Mouse (Mus musculus) myocyte (in vitro differentiated cells): ENCODE measurements at regions not wholly inside any gene's neighbourhood (a gene's known extent, or its start where the extent isn't known, plus 50 kb on each side); places are given as distances from the start of the nearest gene placed in this dataset.

Experiments
- H3K27me3 ChIP-seq: one replicate; pipeline ENCODE4 v1.6.1; 2011; ENCODE audit not compliant: control insufficient read depth, insufficient read depth, insufficient read length
- H3K36me3 ChIP-seq: one replicate; pipeline ENCODE4 v1.6.1; 2011; ENCODE audit not compliant: control insufficient read depth, insufficient read depth
- H3K4me2 ChIP-seq: one replicate; pipeline ENCODE4 v1.6.1; 2011; ENCODE audit warnings: low read depth, control low read depth
- H3K4me3 ChIP-seq: one replicate; pipeline ENCODE4 v1.5.1; 2011; ENCODE audit warnings: mild to moderate bottlenecking, control low read depth, moderate library complexity
- H3K79me2 ChIP-seq: one replicate; pipeline ENCODE4 v1.6.1; 2011; ENCODE audit not compliant: control insufficient read depth, insufficient read depth
- H3ac ChIP-seq: one replicate; pipeline ENCODE4 v1.6.1; 2011; ENCODE audit not compliant: control insufficient read depth, insufficient read length
- CEBPB ChIP-seq: IDR thresholded peaks from 2 replicates; pipeline ENCODE4 v1.6.1; 2011; ENCODE audit warnings: mild to moderate bottlenecking, moderate library complexity; ENCODE audit not compliant: poor library complexity, insufficient read depth, severe bottlenecking
- E2F4 ChIP-seq: IDR thresholded peaks from one replicate; pipeline ENCODE4 v1.6.1; 2011; ENCODE audit warnings: mild to moderate bottlenecking, control low read depth, moderate library complexity; ENCODE audit not compliant: insufficient read depth
- MAX ChIP-seq: IDR thresholded peaks from one replicate; pipeline ENCODE4 v1.6.1; 2011; ENCODE audit warnings: low read depth, mild to moderate bottlenecking, control low read depth
- MYOD1 ChIP-seq, 3 experiments: IDR thresholded peaks; one replicate each; pipeline ENCODE4 v1.6.1; 2011; ENCODE audit warnings: control low read depth in 2 of 3, low read depth in 2 of 3, mild to moderate bottlenecking in 2 of 3, moderate library complexity in 1 of 3; ENCODE audit not compliant: insufficient read length in 2 of 3, control insufficient read depth in 1 of 3
- MYOG ChIP-seq, 3 experiments: IDR thresholded peaks; one replicate each; pipeline ENCODE4 v1.6.1; 2011; ENCODE audit warnings: control low read depth in 2 of 3, low read depth in 2 of 3, mild to moderate bottlenecking in 2 of 3; ENCODE audit not compliant: insufficient read length in 2 of 3, control insufficient read depth in 1 of 3, insufficient read depth in 1 of 3
- POLR2A ChIP-seq: IDR thresholded peaks from one replicate; pipeline ENCODE4 v1.6.1; 2011; ENCODE audit warnings: low read depth, mild to moderate bottlenecking, control low read depth, moderate library complexity; ENCODE audit not compliant: insufficient read length
- POLR2AphosphoS2 ChIP-seq: IDR thresholded peaks from one replicate; pipeline ENCODE4 v1.6.1; 2011; ENCODE audit warnings: low read depth, control low read depth; ENCODE audit not compliant: insufficient read length
- REST ChIP-seq: IDR thresholded peaks from one replicate; pipeline ENCODE4 v1.6.1; 2011; ENCODE audit warnings: mild to moderate bottlenecking, control low read depth, moderate library complexity; ENCODE audit not compliant: insufficient read depth, insufficient read length
- SRF ChIP-seq: IDR thresholded peaks from one replicate; pipeline ENCODE4 v1.6.1; 2011; ENCODE audit warnings: low read depth; ENCODE audit not compliant: control insufficient read depth, insufficient read length
- TCF12 ChIP-seq: IDR thresholded peaks from one replicate; pipeline ENCODE4 v1.6.1; 2011; ENCODE audit warnings: mild to moderate bottlenecking, control low read depth; ENCODE audit not compliant: poor library complexity, insufficient read depth, severe bottlenecking
- TCF3 ChIP-seq: IDR thresholded peaks from one replicate; pipeline ENCODE4 v1.6.1; 2011; ENCODE audit warnings: low read depth, control low read depth; ENCODE audit not compliant: insufficient read length
- USF1 ChIP-seq: IDR thresholded peaks from one replicate; pipeline ENCODE4 v1.6.1; 2011; ENCODE audit warnings: low read depth, mild to moderate bottlenecking, control low read depth, moderate library complexity

DNA sequence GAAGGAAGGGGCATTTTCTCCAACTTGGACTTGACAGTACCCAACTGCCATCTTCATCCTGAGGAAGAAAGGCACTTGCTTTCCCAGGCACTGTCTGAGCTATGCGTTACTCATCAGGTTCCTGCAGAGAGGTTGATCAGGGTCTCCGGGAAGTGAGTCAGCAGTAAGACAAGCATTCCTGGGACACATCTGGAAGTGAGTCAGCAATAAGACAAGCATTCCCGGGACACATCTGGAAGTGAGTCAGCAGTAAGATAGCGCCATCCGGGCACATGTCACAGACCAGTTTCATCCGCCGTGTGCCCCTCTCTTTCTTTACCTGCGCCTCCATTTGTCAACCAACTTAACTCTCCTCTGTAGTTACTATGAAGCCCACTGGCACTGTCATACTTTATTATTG, 143.5 kb downstream of the Ttc8 start:
- Histone ChIP-seq H3K4me2 (no peak overlapping the region), H3K4me3 (no peak overlapping the region), H3K36me3 (no peaks in the 10 kb centered on the region), H3K79me2 (no peaks in the 10 kb centered on the region), H3K27me3 (no peaks in the 10 kb centered on the region), H3ac (no peak overlapping the region)
- TF ChIP-seq POLR2AphosphoS2, result no peak
- no peak for TF ChIP-seq POLR2A
- TF ChIP-seq USF1, result no peak
- no peak for TF ChIP-seq SRF
- TF ChIP-seq MYOD1 (IDR thresholded peaks at IDR 0.05; ENCODE audit: control insufficient read depth in 1 of 3, insufficient read length in 2 of 3, low read depth in 2 of 3), result no peak
- no peak for TF ChIP-seq TCF12
- no peak for TF ChIP-seq CEBPB
- no peak for TF ChIP-seq MYOG (IDR thresholded peaks at IDR 0.05; ENCODE audit: control insufficient read depth in 1 of 3, insufficient read depth in 1 of 3, insufficient read length in 2 of 3, low read depth in 2 of 3)
- no peak for TF ChIP-seq REST
- no peak for TF ChIP-seq E2F4
- TF ChIP-seq TCF3, result no peak
- TF ChIP-seq MAX, result no peak

DNA sequence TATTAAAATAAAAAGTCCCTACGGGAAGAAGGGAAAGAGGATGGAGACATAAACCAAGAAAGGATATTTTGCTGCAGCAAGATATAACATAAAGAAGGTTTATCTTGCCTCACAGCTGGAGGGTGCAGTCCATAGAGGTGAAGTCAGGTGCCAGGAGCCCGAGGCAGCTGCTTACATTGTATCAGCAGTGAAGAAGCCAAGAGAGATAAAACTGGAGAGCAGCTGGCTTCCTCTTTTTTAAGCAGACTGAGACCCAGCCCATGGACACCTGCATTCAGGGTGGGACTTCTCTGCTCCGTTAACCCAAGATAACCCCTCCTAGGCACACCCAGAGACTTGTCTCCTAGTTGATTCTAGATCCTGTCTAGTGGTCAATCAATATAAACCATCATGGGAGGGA, 147.6 kb downstream of the Ttc8 start:
- Histone ChIP-seq H3K79me2 (no peaks in the 10 kb centered on the region), H3ac (no peak overlapping the region), H3K4me2 (no peak overlapping the region), H3K27me3 (no peaks in the 10 kb centered on the region), H3K36me3 (no peaks in the 10 kb centered on the region), H3K4me3 (no peak overlapping the region)
- TF ChIP-seq MAX (no peak), MYOD1 (IDR thresholded peaks at IDR 0.05; ENCODE audit: control insufficient read depth in 1 of 3, insufficient read length in 2 of 3, low read depth in 2 of 3) (no peak), USF1 (no peak)

GRCm38 (mm10) chr12:99073766-99074165, 153.4 kb downstream of the Ttc8 start:
- Histone ChIP-seq H3K4me2 (no peak overlapping the region), H3K4me3 (no peak overlapping the region), H3K79me2 (no peaks in the 10 kb centered on the region), H3K36me3 (no peaks in the 10 kb centered on the region), H3K27me3 (no peaks in the 10 kb centered on the region), H3ac (no peak overlapping the region)
- TF ChIP-seq USF1, result no peak
- no peak for TF ChIP-seq POLR2AphosphoS2
- no peak for TF ChIP-seq TCF3

GRCm38 (mm10) chr12:99077366-99077765, 157.0 kb downstream of the Ttc8 start:
- no peak for TF ChIP-seq SRF
- no peak for TF ChIP-seq E2F4
- TF ChIP-seq REST, result no peak
- TF ChIP-seq POLR2AphosphoS2, result no peak
- no peak for TF ChIP-seq MYOD1 (IDR thresholded peaks at IDR 0.05; ENCODE audit: control insufficient read depth in 1 of 3, insufficient read length in 2 of 3, low read depth in 2 of 3)
- TF ChIP-seq USF1, result no peak
- no peaks in the 10 kb centered on the region for H3K79me2 ChIP-seq
- no peaks in the 10 kb centered on the region for H3K27me3 ChIP-seq
- H3K36me3 ChIP-seq, result no peaks in the 10 kb centered on the region
- H3K4me3 ChIP-seq, result no peak overlapping the region
- H3ac ChIP-seq, result no peak overlapping the region
- no peak overlapping the region for H3K4me2 ChIP-seq

DNA sequence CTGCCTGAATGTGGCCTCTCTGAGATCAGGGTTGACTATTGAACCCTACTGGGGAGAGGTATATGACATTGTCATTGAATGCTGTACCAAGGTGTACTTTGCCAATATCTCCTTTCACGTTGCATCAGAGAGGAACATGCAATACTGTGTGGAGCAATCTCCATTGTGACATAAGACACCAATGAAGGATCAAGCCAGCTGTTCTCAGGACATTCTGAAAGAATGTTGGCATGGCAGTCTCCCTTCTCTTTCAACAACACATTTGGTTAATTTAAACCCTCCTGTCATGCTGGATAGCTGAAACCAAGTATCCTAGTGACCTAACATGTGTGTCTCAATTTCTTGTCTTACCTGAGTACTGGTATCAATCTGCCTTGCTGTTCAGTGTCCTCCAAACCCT, 159.5 kb downstream of the Ttc8 start:
- H3K4me2 ChIP-seq, result no peak overlapping the region
- TF ChIP-seq E2F4 (no peak), MYOG (IDR thresholded peaks at IDR 0.05; ENCODE audit: control insufficient read depth in 1 of 3, insufficient read depth in 1 of 3, insufficient read length in 2 of 3, low read depth in 2 of 3) (peak in 1 of 3 experiments; percentile 18), USF1 (no peak), MYOD1 (IDR thresholded peaks at IDR 0.05; ENCODE audit: control insufficient read depth in 1 of 3, insufficient read length in 2 of 3, low read depth in 2 of 3) (peak in 1 of 3 experiments; percentile 23), POLR2A (no peak), MAX (no peak), CEBPB (no peak)
- no peaks in the 10 kb centered on the region for H3K27me3 ChIP-seq
- no peak overlapping the region for H3K4me3 ChIP-seq
- H3K36me3 ChIP-seq, result no peaks in the 10 kb centered on the region
- H3K79me2 ChIP-seq, result no peaks in the 10 kb centered on the region
- no peak overlapping the region for H3ac ChIP-seq

GRCm38 (mm10) chr12:99083616-99084015, 163.2 kb downstream of the Ttc8 start:
- no peak overlapping the region for H3K4me2 ChIP-seq
- no peaks in the 10 kb centered on the region for H3K79me2 ChIP-seq
- no peak overlapping the region for H3K4me3 ChIP-seq
- H3K36me3 ChIP-seq, result no peaks in the 10 kb centered on the region
- H3ac ChIP-seq, result no peak overlapping the region
- TF ChIP-seq MYOG (IDR thresholded peaks at IDR 0.05; ENCODE audit: control insufficient read depth in 1 of 3, insufficient read depth in 1 of 3, insufficient read length in 2 of 3, low read depth in 2 of 3), result no peak
- TF ChIP-seq USF1, result no peak
- no peak for TF ChIP-seq CEBPB
- TF ChIP-seq REST, result no peak
- TF ChIP-seq SRF, result no peak
- TF ChIP-seq POLR2AphosphoS2, result no peak
- H3K27me3 ChIP-seq, result no peaks in the 10 kb centered on the region
